Comparison of ENCODE assay signal across 8 mouse cellular contexts in genomic region chrX:152336546-152337332, GRCm38 (mm10). TPM values are rescaled to one million over a fixed set of nuclear protein-coding genes. Genes with fewer than 3 reads are reported as not detected.
A peak's percentile ranks its signal among the peaks of the same experiment; 100 is the strongest.
DNase-seq lines count a peak whose midpoint lies in the region; ATAC-seq lines count a peak whose summit lies in the region.

No protein-coding gene starts in this region.

- peaks cover 13% of the 10 kb centered on the region; the same call in 1 of the 2 replicates for H3K36me3 ChIP-seq in hindbrain, embryonic 15.5 days

- H3K27ac ChIP-seq in hindbrain, embryonic 15.5 days (replicated peaks) = peak overlapping the region; percentile 92

- DNase-seq in ZHBTc4 (ENCODE audit: low read depth, low spot score) = peak; percentile 97
- peak; percentile 59 to 81 for DNase-seq in cerebellum, postnatal 4 days (ENCODE audit: low spot score in 2 of 2)
- DNase-seq in frontal cortex, postnatal 36 days (ENCODE audit: low spot score in 2 of 2) = peak; percentile 83 to 90
- DNase-seq in layer of hippocampus, postnatal 36 days = peak; percentile 83 to 88
- peak; percentile 91 for DNase-seq in lung, postnatal 25 days (ENCODE audit: low spot score)
- DNase-seq in retina, adult 2 months (ENCODE audit: low read depth, low spot score) = peak; percentile 50
- DNase-seq in thymus, postnatal 25 days = peak; percentile 73

- H3K4me1 ChIP-seq in hindbrain, embryonic 15.5 days (replicated peaks) = peaks cover 26% of the 10 kb centered on the region

- peak overlapping the region; percentile 55 for H3K4me2 ChIP-seq in hindbrain, embryonic 15.5 days

- peaks cover 29% of the 10 kb centered on the region for H3K27me3 ChIP-seq in hindbrain, embryonic 15.5 days

- H3K9me3 ChIP-seq in hindbrain, embryonic 15.5 days = no peaks in the 10 kb centered on the region

- peak overlapping the region; percentile 42; the same call in 1 of the 2 replicates for H3K9ac ChIP-seq in hindbrain, embryonic 15.5 days

- peak; percentile 99 for ATAC-seq in hindbrain, embryonic 15.5 days (ENCODE audit: low FRiP score, low read depth)

- H3K4me3 ChIP-seq in hindbrain, embryonic 15.5 days = peak overlapping the region; percentile 24

- WGBS in hindbrain, embryonic 15.5 days = 20% methylated on average over 32 of the region's 33 CpGs

RNA-seq across cellular contexts. Expression of gene Tspyl2, which starts 5.5 kb away (rescaled TPM):
- 53.1 and 63.9 TPM in 2 replicates for polyA plus RNA-seq in hindbrain, embryonic 15.5 days (2015; fragmentation: Nextera tagmentation; extraction: Ambion mirVana)
- 100 to 1,000 TPM; 104 to 126 TPM for total RNA-seq in layer of hippocampus, postnatal 36 days (2021)

RNA-seq across cellular contexts. Expression of gene Kantr, which starts 9.4 kb away (rescaled TPM):
- 30.3 and 32.9 TPM in 2 replicates for polyA plus RNA-seq in hindbrain, embryonic 15.5 days (2015; fragmentation: Nextera tagmentation; extraction: Ambion mirVana)
- 10 to 100 TPM; 53.0 to 53.1 TPM for total RNA-seq in layer of hippocampus, postnatal 36 days (2021)

RNA-seq across cellular contexts. Expression of gene Gpr173, which starts 31.8 kb away (rescaled TPM):
- 10.3 and 10.5 TPM in 2 replicates for polyA plus RNA-seq in hindbrain, embryonic 15.5 days (2015; fragmentation: Nextera tagmentation; extraction: Ambion mirVana)
- 10 to 100 TPM; 14.0 to 14.9 TPM for total RNA-seq in layer of hippocampus, postnatal 36 days (2021)

Comparison
In these comparisons a context has a peak if more than half of its experiments do, and no peak if none do; other contexts are left out.
1. Peak in every context shown above with its lines: DNase-seq, ATAC-seq, H3K4me3 ChIP-seq and H3K27ac ChIP-seq.